Mouse (Mus musculus): ENCODE data around the gene Ptprb. TPM values are rescaled to one million over a fixed set of nuclear protein-coding genes. Genes with fewer than 3 reads are reported as not detected.

Gene Ptprb
- 1.1 and 1.7 TPM in 2 replicates for polyA plus RNA-seq (2015; fragmentation: Nextera tagmentation; extraction: Ambion mirVana)

GRCm38 (mm10) chr10:116275280-116275679, at the start of gene Ptprb:
TSS of gene Ptprb (plus strand) at chr10:116275523.
- DNase-seq (ENCODE audit: low spot score): no peak

GRCm38 (mm10) chr10:116235299-116235698, 40.0 kb upstream of the Ptprb start:
- DNase-seq (ENCODE audit: low spot score): no peak

GRCm38 (mm10) chr10:116242200-116242599, 33.1 kb upstream of the Ptprb start:
- DNase-seq (ENCODE audit: low spot score): no peak

GRCm38 (mm10) chr10:116243373-116243772, 31.9 kb upstream of the Ptprb start:
- no peak for DNase-seq (ENCODE audit: low spot score)

DNA sequence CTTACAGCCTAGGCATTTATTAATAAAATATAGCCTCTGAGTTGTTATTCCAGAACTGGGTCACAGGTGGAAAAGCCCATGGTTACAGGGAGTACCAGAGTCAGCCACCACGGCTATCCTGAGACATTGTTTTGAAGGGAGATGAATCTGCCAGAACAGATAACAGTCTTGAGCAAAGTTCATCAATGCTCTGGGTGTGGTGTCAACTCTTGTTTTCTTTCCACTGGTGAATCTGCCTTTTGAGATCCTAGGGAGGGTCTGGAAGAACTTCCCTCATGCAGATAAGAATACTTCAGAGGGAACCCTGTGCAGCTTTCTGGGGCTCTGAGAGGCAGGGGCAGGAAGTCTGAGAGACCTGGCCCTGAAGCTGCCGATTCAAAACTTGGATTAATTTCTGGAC, 29.7 kb upstream of the Ptprb start:
- DNase-seq (ENCODE audit: low spot score): no peak

DNA sequence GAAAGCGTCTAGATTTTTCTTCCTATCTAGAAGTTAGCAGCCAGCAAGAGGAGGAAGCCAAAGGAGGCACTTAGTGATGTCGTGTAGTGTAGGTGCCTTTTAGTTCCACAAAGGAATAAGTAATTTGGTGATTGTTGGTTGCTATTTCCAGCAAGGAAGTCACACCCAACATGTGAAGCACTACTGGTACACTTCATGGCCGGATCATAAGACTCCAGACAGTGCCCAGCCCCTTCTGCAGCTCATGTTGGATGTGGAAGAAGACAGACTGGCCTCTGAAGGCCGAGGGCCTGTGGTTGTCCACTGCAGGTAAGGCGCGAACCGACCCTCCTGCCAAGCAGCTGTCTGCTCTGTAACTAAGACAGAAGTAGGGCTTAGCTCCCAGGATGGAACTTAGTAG, 22.7 kb upstream of the Ptprb start:
- DNase-seq (ENCODE audit: low spot score): no peak

GRCm38 (mm10) chr10:116253972-116254371, 21.4 kb upstream of the Ptprb start:
- no peak for DNase-seq (ENCODE audit: low spot score)

GRCm38 (mm10) chr10:116259298-116259697, 16.0 kb upstream of the Ptprb start:
- DNase-seq (ENCODE audit: low spot score): no peak

DNA sequence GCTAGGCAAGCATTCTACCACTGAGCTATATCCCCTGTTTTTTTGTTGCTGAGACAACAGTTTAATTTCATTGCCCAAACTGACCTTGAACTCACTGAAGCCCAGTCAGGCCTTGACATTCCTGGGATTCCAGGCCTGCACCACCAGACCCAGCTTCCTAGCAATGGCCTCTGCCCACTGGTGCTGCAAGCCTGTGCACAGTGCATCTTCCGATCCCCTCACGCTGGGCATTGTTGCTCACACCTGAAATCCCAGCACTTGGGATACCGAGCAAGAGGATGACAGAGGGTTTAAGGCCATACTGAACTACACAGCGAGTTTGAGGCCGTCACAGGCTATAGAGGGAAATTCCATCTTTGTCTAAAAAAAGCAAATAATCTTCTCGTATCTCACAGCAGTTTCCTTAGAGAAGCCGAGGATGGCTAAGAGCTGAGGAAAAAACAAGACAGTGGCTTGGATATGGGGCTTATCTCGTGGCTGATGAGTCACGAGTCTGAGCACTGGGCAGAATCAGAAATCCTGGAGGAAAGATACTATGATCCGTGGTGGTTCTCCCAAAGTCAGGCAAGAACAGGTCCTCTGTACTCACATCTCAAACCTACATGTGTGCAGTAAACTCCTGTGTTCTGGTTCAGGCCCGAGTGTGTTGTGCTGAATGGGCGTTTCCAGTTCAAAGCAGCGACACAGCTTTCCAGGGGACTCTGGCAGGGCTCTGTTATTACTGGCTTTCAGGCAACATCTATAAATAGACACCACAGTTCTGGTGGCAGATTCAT, 14.5 kb upstream of the Ptprb start:
- no peak for DNase-seq (ENCODE audit: low spot score)

GRCm38 (mm10) chr10:116261559-116261958, 13.8 kb upstream of the Ptprb start:
- no peak for DNase-seq (ENCODE audit: low spot score)

- no peak for DNase-seq (ENCODE audit: low spot score)
Measured at GRCm38 (mm10) chr10:116264521-116264920, 10.8 kb upstream of the Ptprb start.

GRCm38 (mm10) chr10:116266561-116267433, 8.5 kb upstream of the Ptprb start:
- no peak for DNase-seq (ENCODE audit: low spot score)

DNA sequence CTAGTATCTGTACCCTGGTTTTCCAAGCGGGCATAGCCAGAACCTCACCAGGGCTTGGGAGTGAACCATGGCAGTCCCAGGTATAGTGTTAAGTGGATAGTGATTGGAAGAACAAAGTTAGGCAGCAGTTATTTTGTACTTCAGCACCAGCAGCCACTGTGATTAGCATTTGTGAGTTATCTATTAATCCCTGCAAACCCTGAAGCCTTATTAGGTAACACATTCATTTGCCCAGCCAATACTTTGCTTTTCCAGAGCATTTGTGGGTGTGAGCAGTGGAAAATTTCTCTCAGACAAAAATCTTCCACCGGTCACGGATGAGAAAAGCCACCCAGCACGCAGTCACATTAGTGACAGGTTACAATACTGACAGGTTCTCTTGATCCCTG, 7.9 kb upstream of the Ptprb start:
- DNase-seq (ENCODE audit: low spot score): no peak

- no peak for DNase-seq (ENCODE audit: low spot score)
Measured at GRCm38 (mm10) chr10:116268343-116268742, 7.0 kb upstream of the Ptprb start.

- no peak for DNase-seq (ENCODE audit: low spot score)
Measured at GRCm38 (mm10) chr10:116270646-116271469, 4.5 kb upstream of the Ptprb start.

DNA sequence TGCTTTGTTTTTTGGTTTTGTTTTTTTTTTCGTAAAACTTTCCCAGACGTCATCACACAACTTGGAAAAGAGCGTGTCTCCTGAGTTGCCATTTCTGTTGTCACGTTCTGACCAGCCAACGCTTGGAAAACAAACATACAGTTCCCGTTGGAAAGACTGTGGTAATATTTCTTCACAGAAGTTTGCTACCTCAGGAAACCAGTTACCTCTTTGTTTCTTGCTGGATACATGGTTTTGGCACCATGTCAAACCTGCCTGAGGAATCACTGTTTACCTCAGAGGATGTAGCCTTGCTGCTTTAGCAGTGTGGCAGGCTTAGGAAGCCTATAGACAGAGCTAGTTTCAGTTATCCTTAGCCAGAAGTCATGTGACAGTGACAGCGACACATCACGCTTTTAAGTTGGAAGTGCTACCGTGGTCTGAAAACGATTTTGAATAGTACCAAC, 3.8 kb upstream of the Ptprb start:
- no peak for DNase-seq (ENCODE audit: low spot score)

DNA sequence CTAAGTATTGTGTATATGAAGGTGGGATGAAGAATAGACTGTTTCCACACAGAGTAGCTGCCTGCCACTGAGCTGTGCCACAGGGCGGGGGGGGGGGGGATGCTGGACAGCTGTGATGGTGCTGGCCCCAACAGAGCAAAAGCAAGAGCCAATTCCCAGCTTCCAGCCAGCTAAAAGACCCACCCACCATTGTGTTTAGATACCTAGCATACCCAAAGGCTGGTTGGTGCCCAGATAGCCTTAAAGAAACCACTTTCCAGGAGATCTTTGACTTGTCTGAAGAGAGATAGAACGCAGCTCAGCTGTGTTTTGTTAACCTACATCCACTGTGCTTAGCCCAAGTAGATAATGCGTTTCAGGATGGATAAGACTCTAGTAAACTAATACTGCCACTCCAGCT, 3.2 kb upstream of the Ptprb start:
- DNase-seq (ENCODE audit: low spot score): no peak

DNA sequence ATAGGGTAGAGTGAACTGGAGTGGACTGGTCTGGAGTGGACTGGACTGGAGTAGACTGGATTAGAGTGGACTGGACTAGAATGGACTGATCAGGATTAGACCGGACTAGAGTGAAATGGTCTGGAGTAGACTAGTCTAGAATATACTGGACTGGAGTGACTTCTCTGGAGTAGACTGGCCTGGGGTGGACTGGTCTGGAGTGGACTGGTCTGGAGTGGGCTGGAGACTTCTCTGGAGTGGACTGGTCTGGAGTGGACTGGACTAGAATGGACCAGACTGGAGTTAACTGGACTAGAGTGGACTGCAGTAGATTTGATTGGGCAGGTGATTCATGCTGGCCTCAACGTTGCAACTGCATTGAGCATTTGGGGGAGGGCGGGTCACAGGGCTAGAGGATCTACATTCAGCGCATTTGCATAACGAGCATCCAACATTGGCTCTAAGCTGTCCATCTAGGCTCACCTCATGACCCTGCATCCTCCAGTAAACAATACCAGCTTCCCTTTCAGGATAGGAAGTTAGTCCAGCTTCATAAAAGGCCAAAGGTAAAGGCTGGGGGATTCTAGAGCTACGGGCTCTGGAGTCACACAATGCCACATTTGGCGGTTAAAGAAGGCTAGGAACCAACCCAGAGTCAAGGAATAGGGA, 11.5 kb downstream of the Ptprb start:
- no peak for DNase-seq (ENCODE audit: low spot score)

- no peak for DNase-seq (ENCODE audit: low spot score)
Measured at GRCm38 (mm10) chr10:116288130-116288529, 12.8 kb downstream of the Ptprb start.

- DNase-seq (ENCODE audit: low spot score): no peak
Measured at GRCm38 (mm10) chr10:116290483-116290882, 15.2 kb downstream of the Ptprb start.

- DNase-seq (ENCODE audit: low spot score): no peak
Measured at GRCm38 (mm10) chr10:116291153-116291755, 15.9 kb downstream of the Ptprb start.
